Mouse (Mus musculus) fibroblast of lung, adult 2 months (primary cell): Measurements from ENCODE around the gene Htr6.

Experiments used
- DNase-seq: peaks from one replicate; pipeline ENCODE4 v3.0.0-alpha.2; 2011; ENCODE audit warnings: low read depth

Gene Htr6

GRCm38 (mm10) chr4:139075041-139075711, at the start of gene Htr6:
Htr6 (minus strand) TSS chr4:139075570.
- no peak for DNase-seq

GRCm38 (mm10) chr4:139124940-139125339, 49.6 kb upstream of the Htr6 start:
- DNase-seq: no peak

- no peak for DNase-seq
Measured at GRCm38 (mm10) chr4:139122557-139122956, 47.2 kb upstream of the Htr6 start.

- DNase-seq: no peak
Measured at GRCm38 (mm10) chr4:139120998-139121397, 45.6 kb upstream of the Htr6 start.

GRCm38 (mm10) chr4:139120281-139120814, 45.0 kb upstream of the Htr6 start:
- no peak for DNase-seq

DNA sequence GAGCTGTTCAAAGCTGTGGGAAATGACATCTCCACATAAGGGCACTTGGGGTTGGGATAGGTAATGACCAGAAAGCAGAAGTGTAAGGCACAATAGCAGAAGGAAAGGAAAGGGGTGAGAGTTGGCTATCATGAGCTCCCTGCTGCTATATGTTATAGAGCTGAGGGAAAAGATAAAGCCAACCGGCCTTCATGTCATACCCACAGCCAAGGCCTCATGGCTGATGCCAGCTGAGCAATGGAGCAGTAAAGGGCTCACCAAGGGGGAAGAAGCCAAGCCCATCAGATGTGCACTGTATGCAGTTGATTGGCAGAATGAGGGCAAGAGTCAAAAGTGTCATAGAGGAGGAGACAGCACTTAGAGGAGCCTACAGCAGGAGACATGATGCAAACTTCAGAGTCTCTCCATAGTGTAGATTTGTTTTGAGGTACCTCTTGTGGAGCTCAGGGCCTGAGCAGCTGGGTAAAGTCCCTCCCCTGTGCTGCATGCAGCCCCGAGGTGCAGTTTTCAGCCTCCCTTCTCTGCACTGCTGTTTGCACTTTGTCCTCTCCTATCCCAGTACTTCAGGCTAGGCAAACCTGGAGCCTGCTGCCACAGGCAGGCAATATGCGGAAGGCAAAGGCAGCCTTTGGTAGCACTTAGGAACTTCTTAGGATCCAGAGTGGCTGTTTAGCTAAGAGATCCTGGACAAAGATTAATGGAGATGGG, 41.1 kb upstream of the Htr6 start:
- no peak for DNase-seq

DNA sequence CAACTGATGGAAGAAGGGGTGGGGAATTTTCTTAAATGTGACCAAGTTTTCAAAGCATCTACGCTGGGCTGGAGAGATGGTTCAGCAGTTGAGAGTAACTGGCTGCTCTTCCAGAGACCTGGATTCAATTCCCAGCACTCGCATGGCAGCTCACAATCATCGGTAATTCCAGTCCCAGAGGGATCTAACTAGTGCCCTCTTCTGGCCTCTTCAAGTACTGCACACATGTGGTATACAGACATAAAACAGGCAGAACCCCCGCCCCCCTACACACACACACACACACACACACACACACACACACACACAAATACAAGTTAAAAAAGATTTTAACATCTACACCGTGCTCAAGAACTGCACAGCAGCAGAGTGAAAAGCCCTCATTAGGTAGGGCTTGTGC, 40.4 kb upstream of the Htr6 start:
- DNase-seq: no peak

DNA sequence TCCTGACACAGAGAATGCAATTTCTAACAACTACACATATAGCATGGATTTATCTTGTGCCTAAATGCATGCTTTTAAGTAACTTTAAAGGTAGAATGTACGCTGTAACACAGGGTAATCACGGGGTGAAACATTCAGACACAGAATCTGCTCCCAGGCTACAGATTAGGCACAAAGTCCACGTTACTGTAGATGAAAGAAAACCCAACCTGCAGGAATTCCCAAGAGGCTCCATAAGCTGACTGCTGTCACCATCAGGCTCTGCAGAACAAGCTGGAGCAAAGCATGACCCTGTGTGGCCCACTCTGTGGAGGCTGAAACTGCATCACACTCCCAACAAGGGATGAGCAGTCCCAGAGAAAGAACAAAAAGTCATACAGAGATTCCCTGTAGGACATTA, 37.1 kb upstream of the Htr6 start:
- DNase-seq: no peak

DNA sequence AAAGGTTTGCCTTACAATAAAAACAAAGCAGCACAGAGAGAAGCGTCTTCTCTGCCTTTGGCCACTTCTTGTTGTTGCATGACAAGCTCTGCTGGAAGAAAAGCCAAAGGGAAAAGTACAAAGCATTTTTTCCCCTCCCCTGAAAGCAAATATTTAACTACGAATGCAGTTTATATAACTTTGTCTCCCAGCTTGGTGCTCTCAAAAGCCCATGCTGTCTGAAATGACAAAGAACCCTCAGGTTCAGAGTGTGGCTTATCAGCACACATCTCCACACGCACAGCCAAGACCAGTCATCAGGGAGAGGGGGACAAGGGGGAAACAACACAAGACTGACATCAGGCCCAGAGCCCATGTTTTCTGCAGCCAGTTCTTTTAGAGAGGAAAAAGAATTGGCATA, 36.1 kb upstream of the Htr6 start:
- no peak for DNase-seq

DNA sequence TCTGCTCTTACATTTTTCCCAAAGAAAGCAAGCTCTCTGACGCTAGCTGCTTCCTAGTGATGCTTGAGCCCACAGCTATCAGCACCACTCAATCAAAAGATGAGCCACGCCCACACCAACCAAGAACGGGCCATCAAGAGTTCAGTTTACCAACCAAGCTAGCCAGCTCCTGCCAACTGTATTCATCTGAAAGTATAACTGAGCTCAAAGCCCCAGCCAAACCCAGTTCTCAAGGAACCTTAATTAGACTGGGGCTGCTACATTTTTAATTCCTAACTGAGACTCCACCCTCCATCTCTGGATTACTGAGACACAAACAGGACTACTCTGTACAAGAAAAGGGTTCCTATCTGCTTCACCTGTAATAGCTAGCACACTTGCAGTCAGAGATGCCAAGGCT, 35.5 kb upstream of the Htr6 start:
- no peak for DNase-seq

DNA sequence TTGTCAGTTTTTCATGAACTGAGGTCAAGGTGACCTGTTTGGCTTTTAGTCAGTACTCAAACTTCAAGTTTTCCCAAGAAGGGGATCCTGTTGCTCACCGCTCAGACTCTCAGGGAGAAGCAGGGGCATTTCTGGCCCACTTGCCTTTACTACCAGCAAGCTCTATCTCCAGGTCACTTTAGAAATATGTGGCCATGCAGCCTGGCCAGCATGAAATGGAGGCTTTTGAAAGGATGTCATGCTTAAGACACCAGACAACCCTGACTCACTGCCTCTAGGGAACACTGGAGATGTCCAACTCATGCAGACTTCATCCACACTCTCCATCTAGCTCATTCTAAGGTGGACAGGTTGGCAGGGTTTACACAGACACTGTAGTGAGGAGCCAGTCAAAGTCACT, 30.1 kb upstream of the Htr6 start:
- no peak for DNase-seq

- DNase-seq: no peak
Measured at GRCm38 (mm10) chr4:139101546-139101945, 26.2 kb upstream of the Htr6 start.

GRCm38 (mm10) chr4:139100326-139100725, 25.0 kb upstream of the Htr6 start:
- no peak for DNase-seq

DNA sequence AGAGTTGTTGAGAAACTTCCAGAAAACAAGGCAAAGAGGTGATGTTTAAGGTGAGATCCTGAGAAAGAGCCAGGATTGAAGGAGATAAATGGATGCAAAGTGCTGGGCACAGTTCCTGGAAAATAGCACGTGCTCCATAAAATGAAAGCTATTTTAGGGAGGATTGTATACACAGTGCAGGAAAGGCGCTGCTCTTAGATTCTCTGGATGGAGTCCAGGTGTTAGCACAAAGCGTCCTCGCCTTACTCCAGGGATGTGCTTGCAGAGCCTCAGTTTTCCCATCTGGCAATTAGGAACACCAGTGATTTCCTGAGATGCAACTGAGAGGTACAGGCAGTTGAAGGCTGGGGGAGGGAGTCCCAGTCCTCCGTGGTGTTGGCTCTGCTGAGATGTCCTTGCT, 20.8 kb upstream of the Htr6 start:
- DNase-seq: no peak

DNA sequence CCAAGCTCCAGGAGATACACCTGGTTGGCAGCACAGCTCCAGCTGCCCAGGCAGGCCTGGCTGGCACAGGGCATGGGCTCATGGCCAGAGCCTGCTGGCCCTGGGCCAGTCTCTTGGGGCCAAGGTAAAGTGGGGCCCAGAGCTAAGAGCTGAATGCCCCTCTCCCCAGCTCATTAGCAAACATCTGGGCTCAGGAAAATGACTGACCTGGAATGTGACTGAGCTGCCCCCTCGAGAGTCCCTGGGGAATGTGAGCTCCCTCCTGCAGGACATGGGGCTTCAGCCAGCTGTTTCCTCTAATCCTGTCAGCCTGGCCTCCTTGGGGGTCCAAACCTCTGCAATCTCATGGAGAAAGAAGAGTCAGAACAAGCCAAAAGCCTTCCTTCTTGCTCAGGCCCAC, 20.0 kb upstream of the Htr6 start:
- no peak for DNase-seq

DNA sequence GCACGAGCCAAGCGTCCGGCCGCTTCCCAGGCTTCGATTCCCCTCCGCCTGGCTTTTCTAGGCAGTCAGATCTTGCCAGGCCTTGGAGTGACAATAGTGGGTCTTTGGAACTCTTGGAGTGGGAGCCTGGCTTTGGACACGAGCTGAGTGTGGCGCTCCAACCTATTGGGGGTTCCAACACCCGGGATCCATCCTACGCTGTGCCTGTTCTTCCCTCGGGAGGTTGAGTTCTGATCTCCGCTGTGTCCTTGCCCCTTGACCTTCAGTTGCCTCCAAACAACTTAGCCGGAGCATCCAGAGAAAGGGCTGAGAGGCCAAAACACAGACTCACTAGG, 17.8 kb upstream of the Htr6 start:
- no peak for DNase-seq

DNA sequence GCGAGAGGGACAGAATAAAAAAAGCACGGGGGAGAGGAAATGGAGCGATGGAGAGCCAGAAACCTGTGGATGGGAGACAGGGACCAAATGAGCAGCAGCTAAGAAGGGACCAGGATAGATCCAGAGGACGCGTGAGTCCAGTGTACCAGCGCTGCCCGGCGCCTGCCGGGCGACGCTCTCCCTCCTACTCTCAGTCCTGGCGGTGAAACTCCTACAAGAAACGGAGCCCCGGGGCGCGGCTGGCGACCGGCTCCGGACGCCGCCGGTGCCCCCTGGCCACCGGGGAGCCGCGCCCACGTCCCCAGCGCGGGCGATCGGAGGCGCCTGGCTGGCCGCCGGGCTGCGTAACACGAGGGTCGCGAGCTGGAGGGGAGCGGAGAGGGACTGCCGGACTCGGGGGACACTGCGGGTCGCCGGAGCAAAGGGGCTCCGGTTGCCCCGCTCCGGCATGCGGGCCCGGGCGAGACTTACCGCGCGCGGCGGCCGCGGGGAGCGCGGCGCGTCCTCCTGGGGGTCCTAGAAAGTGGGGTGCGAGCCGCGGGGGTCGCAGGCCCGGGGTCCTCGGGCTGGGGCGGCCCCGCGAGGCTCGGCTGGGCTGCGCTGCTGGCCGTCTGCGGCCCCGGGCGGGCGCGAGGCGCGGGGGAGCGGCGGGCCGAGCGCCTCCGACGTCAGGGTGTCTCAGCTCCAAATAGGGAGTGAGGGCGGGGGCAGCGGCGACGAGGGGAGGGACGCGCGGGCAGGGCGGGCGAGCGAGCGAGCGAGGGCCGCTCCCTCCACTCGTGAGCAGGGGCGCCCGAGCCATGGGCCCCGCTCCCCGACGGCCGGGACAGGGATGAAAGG, 17.2 kb upstream of the Htr6 start, which contains the start of gene Nbl1:
Gene Nbl1 (minus strand): TSS at position 638 of the 840 bp plus-strand sequence.
- DNase-seq: no peak

- no peak for DNase-seq
Measured at GRCm38 (mm10) chr4:139091478-139092355, 16.3 kb upstream of the Htr6 start.

DNA sequence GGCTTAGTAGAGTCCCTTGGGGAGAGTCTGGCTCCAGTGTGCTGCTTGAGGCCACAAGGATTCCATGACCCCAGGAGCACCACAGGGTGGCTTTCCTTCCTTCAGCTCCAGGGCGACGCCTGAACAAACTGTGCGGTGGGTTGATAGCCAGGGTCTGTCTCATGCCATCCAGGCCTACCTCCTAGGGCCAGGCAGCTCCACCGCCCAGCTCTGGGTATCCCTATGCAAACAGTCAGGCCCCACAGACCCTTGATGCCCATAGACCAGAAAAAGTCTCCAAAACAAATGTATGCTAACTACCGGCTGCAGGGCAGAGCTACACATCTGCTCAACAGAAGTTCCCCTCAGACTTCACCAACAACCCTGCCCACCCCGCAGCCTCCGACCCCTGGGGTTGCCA, 15.7 kb upstream of the Htr6 start:
- no peak for DNase-seq

GRCm38 (mm10) chr4:139090303-139090940, 15.1 kb upstream of the Htr6 start:
- DNase-seq: no peak

- no peak for DNase-seq
Measured at GRCm38 (mm10) chr4:139088982-139089671, 13.8 kb upstream of the Htr6 start.
